Mouse (Mus musculus): ENCODE data around the gene Sorl1.

The Sorl1 gene

DNA sequence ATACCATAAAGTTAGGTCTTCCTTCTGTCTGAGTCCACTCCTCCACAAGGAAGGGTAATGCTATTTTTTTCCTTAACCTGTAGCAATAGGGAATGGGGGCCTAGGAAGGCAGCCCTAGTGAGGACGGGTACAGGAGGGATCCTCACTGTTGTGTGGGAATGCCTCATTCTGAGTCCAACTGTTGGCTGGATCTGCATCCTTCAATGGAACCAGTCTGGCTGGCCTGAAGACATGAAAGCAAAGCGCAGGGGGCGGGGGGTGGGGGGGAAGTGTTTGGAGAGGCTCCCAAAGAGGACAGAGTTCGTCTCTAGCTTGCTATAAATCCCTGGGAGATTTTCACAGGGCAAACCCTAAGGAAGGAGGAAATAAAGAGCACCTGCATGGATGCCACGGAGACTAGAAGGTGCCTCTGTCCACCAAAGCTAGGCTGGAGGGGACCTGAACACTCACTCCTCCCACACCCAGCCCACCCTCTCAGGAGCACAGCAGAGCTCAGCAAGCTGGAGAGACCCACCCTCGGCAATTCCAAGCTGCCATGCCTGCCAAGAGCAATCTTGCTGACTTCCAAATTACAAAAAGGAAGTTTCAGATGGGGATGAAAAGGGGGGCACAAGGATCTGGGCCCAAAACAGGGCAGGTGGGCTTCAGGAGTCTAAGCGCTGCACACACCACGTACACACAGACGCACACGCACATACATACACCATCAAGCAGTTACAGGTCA lies 2.3 kb downstream of the Sorl1 start:
- DNase-seq = no peak

- DNase-seq = no peak
Measured at GRCm38 (mm10) chr9:42116418-42117056, 7.6 kb downstream of the Sorl1 start.

GRCm38 (mm10) chr9:42115078-42115477 lies 9.0 kb downstream of the Sorl1 start:
- no peak for DNase-seq

GRCm38 (mm10) chr9:42113316-42113715 lies 10.8 kb downstream of the Sorl1 start:
- DNase-seq = no peak

GRCm38 (mm10) chr9:42112691-42113090 lies 11.4 kb downstream of the Sorl1 start:
- no peak for DNase-seq

DNA sequence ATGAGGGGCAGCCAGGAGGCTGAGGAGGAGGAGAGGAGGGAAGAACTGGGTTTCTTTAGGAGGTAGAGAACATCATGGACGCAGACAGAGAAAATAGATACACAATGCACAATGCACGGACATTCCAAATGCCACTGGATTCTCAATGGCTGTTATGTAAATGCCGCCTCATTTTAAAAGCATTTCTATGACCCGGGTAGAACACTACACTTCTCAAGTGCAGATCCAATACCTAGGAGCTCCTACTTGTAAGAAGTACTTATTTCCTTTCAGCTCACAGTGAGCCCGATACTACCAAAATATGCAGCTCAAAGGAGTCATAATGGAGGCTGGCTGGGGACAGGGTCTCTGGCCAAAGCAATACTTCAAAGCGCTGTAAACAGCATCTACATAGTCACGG lies 12.8 kb downstream of the Sorl1 start:
- no peak for DNase-seq

- peak; percentile 69 for DNase-seq
Measured at GRCm38 (mm10) chr9:42109837-42110451, 14.2 kb downstream of the Sorl1 start.

GRCm38 (mm10) chr9:42109131-42109530 lies 15.0 kb downstream of the Sorl1 start:
- no peak for DNase-seq

GRCm38 (mm10) chr9:42108369-42108951 lies 15.6 kb downstream of the Sorl1 start:
- peak; percentile 83 for DNase-seq

DNA sequence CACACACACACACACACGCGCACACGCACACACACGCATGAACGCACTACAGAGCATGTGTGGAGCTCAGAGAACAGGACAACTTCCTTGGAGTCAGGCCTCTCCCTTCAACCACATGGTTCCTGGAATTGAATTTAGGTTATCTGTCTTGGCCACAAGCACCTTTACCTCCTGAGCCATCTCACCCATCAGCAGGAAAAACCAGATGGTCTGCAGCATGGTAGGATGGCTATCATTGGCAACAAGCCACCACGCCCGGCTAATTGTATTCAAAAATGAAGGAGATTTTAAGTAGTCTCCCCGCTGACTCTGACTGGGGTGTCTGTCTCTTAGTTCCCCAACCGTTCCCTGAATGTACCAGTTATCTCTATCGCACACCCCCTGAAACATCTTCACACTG lies 17.0 kb downstream of the Sorl1 start:
- peak; percentile 93 for DNase-seq

DNA sequence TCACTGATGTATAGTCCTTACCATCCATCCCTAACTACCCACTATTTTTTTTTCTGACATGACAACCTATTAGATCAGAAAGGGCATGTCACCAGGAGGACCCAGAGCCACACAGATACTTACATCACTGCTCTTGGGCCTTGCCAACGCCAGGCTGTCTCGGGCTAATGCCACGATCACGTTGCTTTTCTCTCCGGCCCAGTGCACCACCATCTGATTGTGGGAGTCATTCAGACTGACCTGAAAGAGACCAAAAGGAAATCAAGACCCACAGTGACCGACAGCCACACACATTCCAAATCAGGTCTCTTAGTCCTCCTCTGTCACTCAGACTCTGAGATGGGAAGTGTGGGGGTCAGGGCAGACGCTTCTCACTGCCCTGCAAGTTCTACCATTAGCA lies 17.8 kb downstream of the Sorl1 start:
- no peak for DNase-seq

DNA sequence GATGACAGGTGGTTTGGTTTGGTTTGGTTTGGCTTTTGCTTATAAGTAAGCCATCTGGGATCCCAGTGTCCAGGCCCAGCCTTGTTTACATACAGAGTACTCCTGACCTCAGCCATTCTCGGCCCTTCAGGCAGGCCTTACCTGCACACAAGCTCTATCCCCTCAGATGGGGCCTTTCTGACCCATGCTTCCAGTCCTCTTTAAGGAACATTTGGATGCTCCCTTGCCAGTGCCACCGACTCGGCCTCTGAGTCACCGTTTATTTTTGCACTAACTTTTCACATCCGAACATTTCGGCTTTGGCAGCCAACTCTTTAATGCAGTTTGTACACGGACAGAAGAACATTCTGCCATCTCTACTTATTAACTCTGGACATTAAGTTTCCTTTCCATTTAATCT lies 20.6 kb downstream of the Sorl1 start:
- no peak for DNase-seq

- no peak for DNase-seq
Measured at GRCm38 (mm10) chr9:42102013-42102412, 22.1 kb downstream of the Sorl1 start.

DNA sequence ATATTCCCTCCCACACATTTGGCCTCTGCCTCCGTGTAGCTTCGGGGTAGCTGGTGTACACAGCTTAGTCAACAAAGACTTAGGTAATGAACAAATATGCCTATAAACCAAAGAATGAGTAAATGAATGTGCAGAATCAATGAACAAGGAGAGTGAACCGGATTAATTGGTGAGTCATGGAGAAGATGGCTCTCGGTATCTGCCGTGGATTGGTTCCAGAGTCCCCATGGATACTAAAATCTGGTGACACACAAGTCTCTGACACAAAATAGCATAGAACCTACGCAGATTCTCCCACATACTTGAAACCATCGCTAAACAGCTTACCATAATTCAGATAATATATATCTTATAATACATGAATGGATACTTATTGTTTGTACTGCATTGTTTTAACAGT lies 22.8 kb downstream of the Sorl1 start:
- DNase-seq = peak; percentile 70

DNA sequence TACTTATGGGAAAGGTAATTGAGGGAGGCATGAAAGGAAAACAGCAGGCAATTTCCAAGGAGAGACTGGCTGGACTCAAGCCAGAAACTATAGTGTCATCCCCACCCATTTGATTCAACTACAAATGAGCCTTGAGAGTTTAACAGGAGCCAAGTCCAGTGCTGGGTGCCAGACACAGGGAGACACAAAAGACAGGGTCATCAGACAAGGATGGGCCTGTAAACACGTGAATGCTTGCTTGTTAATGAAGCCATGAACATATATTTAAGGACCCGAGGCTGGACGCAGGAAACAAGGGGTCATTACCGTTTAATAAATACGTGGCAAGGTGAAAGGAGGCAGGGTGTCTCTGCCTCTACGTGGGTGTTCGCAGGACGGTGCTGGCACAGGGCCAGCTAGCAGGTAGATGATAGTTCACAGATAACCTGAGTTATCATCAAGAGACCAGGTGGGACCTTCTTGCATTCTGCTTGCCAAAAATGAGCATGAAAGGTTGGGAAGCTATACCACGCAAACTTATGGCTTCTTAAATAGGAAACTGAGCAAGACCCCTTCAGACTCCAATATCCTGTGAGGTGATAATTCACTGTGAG lies 23.4 kb downstream of the Sorl1 start:
- no peak for DNase-seq

DNA sequence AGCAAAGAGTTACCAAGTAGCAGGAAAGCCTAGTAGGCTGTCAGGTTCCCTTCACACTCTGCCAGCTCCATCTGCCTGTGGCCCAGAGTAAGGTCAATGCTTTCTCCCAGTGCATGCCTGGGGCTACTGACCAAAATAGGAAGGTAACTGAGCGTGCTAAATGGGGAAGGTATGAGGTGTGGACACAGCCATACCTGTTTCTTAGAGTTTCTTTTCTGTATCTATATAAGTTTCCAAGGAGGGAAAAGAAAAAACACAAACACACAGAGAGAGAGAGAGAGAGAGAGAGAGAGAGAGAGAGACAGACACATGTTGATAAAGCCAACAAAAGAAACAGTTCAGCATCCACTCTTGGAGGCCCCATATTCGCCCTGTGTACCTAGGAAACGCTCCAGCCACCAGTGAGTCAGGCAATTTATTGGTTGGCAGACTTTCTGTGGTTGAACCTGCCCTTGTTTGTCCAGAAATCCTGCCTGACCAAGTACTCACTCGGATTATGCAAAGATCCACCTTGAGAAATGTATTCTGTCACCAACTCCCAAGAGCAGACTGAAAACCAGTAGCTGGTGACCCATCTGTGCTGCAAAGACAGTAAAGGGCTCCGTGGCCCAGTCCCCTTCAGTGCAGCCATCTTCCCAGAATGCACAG lies 25.5 kb downstream of the Sorl1 start:
- DNase-seq = no peak

GRCm38 (mm10) chr9:42097731-42098473 lies 26.2 kb downstream of the Sorl1 start:
- DNase-seq = no peak

- no peak for DNase-seq
Measured at GRCm38 (mm10) chr9:42097006-42097730, 26.9 kb downstream of the Sorl1 start.

GRCm38 (mm10) chr9:42094752-42095151 lies 29.3 kb downstream of the Sorl1 start:
- DNase-seq = no peak

DNA sequence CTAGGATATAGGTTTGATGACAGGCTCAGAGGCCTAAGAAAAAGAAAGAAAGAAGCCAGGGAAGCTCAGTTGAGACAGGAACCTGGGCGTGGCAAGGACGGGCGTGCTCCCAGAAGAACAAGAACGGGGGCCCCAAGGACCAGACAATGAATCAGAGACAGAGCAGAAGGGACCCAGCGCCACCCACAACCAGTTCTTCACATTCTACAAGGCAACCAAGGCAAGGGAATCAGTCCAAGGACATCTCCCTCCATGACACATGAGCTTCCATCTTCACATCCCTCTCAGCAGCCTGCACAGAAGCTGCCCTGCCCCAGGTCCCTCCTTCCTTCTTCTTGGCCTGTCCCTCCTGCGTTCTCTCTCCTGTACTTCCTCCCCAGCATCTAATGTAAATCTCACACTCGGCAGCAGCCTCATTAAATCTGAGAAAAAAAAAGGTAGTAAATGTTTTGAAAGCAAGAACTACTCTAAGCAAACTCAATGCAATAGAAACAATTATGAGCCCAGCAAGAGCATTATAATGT lies 30.0 kb downstream of the Sorl1 start:
- no peak for DNase-seq

GRCm38 (mm10) chr9:42092749-42093148 lies 31.3 kb downstream of the Sorl1 start:
- DNase-seq = no peak

All from cerebellum, adult 11-12 months (tissue).